Mouse (Mus musculus) embryo, embryonic 9.5 days (tissue): ENCODE data around the gene Agr2.
A peak's percentile ranks its signal among the peaks of the same experiment; 100 is the strongest.

ENCODE experiments used
- DNase-seq: peaks from one replicate; pipeline ENCODE4 v3.0.0-alpha.2; 2017; ENCODE audit errors: extremely low spot score

Agr2 gene

DNA sequence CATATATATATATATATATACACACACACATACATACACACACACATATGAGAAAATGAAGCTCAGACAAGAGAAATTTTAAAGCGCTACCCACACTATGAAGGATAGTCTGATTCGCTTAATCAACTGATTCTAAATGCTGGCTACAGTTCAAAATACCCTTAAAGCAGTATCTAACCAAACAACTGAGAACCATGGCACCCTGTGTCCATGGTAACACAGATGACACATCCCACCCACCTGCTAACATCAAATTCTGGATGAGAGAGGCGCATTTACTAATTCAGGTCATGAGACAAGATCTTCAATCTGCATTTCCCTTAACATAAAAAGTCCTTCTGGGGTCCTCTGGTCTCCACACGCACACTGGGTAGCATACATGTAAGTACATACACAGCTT is 33.4 kb downstream of the Agr2 start:
- no peak for DNase-seq

- DNase-seq, result no peak
These were observed 34.5 kb downstream of the Agr2 start for GRCm38 (mm10) chr12:36027171-36027570.

- no peak for DNase-seq
These were observed 36.4 kb downstream of the Agr2 start for GRCm38 (mm10) chr12:36028968-36029645.

- no peak for DNase-seq
These were observed 37.0 kb downstream of the Agr2 start for GRCm38 (mm10) chr12:36029687-36030086.

DNA sequence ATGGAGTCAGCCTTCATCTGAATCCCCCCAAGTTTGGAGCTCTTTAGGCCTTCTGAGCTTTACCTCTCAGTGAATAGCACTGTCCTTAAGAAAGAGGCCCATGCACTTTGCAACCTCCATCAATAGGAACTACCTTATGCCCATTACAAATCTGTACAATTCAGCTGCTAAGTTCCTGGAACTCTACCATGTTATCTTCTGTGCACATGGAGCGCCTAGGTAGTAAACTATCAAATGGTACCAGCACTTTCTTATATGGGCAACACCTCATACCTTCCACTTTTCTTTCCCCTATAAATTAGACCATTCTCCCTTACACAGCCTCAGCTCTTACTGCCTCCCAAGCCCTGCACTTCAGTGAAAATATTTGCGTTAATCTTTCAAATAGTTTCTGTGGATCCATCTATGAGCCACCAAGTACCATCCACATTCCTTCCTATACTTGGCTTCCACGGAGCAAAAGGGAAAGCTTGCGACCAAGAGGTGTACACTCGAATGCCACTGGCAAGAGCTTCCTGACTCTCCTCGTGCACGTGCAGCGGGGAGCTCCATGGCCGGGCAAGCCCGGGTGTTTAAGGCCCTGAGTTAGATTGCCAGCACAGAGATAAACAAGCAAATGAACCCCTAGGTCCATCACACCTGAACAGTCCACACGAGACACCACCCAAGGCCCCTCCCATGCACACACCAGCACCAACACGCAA is 38.1 kb downstream of the Agr2 start:
- DNase-seq, result no peak

- DNase-seq, result no peak
These were observed 39.7 kb downstream of the Agr2 start for GRCm38 (mm10) chr12:36032419-36032818.

DNA sequence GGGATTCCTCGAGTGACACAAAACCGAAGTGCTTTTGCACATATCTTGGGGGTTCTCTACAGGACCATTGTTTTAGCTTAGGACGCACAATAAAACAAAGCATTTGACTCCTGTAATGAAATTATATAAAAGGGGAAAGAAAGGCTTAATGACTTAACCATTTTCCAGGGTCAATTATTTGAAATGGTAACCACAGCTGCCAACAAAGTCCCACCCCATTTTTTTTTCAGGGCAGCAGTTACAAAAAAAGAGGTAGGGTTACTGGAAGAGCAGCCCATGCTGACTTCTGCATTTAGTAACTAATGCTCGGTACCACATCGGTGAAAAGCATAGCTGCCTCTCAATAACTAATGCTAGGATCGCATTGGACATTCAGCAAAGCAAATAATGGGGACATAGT is 42.8 kb downstream of the Agr2 start:
- DNase-seq, result no peak

- no peak for DNase-seq
These were observed 43.4 kb downstream of the Agr2 start for GRCm38 (mm10) chr12:36036121-36036520.

DNA sequence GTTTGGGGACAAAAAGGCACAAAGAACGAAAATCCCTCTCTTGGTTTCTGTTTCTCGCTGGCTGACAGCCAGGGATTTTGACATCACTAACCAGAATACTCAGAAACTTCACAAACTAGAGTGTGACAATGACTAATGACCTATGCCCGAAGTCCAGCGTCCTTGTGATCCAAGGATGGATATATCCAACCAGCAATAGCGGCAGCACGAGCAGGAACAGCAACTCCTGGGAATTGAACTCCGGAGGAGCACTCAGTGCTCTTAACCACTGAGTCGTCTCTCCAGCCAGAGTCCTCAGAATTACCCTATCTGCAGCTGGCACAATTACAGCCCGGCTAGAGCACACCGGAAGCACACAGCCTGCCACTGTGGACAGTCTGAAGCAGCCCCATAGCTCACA is 44.1 kb downstream of the Agr2 start:
- no peak for DNase-seq

DNA sequence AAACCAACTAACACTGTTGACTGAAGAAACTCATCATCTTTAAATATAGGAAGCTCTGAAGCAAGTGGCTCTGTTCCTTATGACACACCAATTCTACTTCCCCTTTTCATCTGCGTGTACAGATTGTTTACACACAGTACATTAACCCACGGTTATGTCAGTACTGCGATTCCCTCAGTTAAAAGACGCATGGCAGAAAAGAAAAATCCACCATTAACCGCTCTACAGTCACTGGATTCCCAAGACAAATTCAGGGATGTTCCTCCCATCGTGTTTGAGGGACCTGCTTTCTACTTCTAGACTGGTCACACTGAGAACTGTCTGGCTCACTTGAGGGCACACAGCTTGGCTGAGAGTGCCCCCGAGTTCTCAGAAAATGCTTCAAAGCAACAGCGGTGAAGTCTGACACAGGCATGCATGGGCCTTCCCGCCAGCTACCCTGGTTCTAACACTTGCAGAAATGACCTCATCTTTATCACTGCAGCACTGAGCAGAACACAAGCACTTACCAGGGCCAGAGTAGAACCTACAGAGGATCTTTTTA is 46.9 kb downstream of the Agr2 start:
- no peak for DNase-seq

- DNase-seq, result peak; percentile 23
These were observed 48.0 kb downstream of the Agr2 start for GRCm38 (mm10) chr12:36040571-36041280.

- DNase-seq, result no peak
These were observed 48.5 kb downstream of the Agr2 start for GRCm38 (mm10) chr12:36041281-36041589.

- DNase-seq, result peak; percentile 73
These were observed 49.1 kb downstream of the Agr2 start for GRCm38 (mm10) chr12:36041703-36042347.

DNA sequence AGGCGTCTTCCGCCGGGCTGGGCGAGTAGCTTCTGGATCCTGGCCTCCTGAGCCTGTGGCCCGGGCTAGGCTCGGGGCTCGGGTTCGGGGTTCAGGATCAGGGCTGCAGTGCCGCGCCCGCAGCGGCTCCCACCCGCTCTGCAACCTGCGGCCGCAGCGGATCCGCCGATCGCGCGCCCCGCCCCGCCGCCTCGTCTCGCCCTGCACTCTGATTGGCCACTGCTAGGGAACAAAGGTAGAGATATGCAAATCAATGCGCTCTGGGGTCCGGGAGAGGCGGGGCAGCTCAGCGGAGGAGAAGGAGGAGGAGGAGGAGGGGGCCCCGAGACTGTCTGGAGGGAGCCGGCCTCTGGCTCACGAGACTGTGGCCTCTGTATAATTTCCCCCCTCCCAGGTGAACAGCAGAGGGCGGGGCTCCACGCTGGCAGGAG is 49.7 kb downstream of the Agr2 start, which contains the start of gene Tspan13:
Gene Tspan13 (minus strand): TSS at position 153 of the 431 bp plus-strand sequence.
- DNase-seq, result peak; percentile 92

DNA sequence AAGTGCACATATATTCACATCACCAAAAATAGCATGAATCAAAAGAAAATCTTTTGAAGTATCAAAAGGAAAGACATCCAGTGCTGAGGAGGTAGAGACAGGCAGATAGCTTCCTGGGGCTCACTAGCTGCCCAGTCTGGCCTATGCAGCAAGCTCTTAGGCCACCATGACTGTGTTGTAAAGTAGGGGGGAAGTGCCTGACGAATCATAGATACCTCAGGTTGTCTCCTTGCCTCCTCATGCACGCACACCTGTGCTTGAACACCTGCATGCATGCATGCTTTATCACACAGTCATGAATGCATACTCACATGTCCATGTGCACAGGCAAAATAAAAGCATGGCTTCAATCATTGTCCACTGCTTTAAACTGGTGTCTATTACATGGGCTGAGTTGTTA is 52.0 kb downstream of the Agr2 start:
- DNase-seq, result no peak

GRCm38 (mm10) chr12:36046196-36046595 is 53.5 kb downstream of the Agr2 start:
- no peak for DNase-seq

DNA sequence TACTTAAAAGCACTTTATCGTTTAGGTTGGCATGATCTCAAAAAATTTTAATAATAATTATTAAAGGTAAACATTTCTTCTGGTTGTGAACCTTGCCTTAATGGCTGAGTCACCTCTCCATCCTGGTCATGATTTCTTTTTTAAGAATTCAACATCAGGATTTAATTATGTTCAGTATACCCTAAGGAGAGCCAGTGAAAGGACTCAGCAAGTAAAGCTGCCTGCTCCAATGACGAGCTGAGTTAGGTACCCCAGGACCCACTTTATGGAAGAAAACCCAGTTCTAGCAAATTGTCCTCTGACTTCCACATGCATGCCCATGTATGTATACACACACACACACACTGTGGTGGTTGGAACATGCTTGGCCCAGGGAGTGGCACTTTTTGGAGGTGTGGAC is 54.9 kb downstream of the Agr2 start:
- DNase-seq, result no peak

DNA sequence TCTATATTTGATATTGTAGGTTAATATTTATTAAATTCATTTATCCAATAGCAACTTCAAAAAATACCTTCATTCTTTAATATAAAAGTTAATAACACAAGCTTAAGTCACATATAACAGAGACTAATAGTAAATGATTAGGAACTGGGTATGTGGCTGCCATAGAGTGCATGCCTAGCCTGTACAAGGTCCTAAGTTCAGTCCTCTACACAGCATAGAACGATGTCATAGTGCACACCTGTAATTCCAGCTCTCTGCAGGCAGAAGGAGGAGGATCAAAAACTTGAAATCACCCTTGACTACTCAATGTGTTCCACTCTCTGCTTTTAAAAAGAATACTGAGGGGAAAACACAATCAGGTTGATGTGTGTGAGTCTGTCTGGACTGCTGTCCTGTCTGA is 57.6 kb downstream of the Agr2 start:
- DNase-seq, result no peak
